Mouse (Mus musculus): ENCODE results near the gene Rad51b. TPM values are rescaled to one million over a fixed set of nuclear protein-coding genes. Genes with fewer than 3 reads are reported as not detected.
A peak's percentile ranks its signal among the peaks of the same experiment; 100 is the strongest.

The Rad51b gene
- polyA plus RNA-seq, 1 experiment from 2014 or later = 6.5 TPM

DNA sequence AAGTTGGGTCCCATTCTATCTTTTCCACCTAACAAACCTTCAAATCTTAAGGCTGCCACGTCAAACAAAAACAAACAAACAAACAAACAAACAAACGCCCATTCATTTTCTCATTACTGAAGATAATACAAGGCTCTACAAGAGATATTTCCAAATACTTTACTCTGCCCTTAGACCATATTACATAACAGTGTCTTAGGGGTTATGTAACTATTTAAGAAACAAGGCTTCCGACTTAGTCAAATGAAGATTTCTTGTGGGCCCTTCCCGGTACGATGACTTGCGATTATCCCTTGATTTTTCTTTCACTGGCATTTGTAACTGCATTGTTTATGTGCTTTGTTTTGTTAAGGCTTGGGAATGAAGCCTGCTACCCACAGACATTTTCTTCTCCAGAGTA lies 379.2 kb downstream of the Rad51b start:
- Histone ChIP-seq H3K27ac (ENCODE audit: low read depth, low read length) (no peak overlapping the region), H3K4me3 (ENCODE audit: low read depth, low read length) (no peak overlapping the region), H3K9me3 (ENCODE audit: control insufficient read depth, low read length) (no peaks in the 10 kb centered on the region), H3K4me1 (replicated peaks; ENCODE audit: control insufficient read depth, insufficient read depth, low read length) (peaks cover 3% of the 10 kb centered on the region; the same call in 1 of the 2 replicates), H3K9ac (ENCODE audit: low read depth, low read length) (no peak overlapping the region), H3K4me2 (replicated peaks; ENCODE audit: low read depth, low read length) (no peak overlapping the region), H3K27me3 (ENCODE audit: control insufficient read depth, insufficient read depth, low read length) (no peaks in the 10 kb centered on the region), H3K36me3 (ENCODE audit: control insufficient read depth, insufficient read depth, low read length) (no peaks in the 10 kb centered on the region)
- 90% methylated on average over 6 of the region's 6 CpGs for WGBS
- no peak for DNase-seq (ENCODE audit: low spot score)
- ATAC-seq (ENCODE audit: low FRiP score) = no peak

DNA sequence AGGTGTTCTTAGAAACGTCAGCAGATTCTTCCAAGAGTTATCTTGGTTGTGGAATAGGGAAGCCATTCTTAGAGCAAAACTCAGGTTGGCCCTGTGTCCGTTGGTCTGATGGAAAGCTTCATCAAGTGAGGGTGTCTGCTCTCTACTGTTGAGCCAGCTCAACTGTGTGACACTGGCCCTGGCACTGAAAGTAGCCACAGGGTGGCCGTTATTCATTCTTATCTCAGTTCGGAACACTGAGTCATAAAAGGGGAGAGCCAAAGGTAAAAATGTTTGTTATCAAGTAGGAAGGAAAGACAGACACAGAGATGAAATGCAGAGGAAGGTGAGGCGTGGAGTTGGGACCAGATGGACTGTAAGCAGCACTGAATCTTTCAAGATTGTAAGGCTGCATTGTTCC lies 379.8 kb downstream of the Rad51b start:
- no peak for ATAC-seq (ENCODE audit: low FRiP score)

DNA sequence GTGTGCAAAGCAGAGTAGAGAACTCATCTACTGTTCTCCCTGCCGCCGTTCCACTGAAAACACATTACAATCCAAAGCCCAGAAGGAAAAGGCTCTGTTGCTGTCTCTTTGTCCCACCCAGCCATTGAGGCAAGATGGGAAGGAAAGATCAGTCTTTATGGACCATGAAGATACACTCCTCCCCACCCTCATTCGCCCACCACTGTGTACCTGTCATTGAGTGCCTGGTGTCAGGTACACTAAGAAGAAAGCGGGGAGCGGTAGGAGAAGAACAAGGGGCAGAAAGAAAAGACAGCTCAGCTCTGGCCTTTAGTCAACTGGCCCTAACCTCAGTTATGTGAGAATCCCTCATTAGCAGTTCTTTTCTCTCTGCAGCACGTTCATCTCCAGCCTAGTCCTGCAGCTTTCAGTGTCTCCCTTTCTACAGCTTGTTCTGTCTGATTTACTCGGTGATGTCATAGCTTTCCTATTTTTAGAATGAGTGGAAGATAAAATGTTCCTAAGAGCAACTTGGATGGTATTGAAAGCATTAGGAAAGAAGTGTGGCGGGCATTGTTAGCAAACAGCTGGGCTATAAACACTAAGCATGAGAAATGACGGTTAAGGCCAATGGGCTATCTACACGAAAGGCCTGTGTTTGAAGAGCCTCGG lies 382.3 kb downstream of the Rad51b start:
- ATAC-seq (ENCODE audit: low FRiP score) = no peak
- H3K9ac ChIP-seq (ENCODE audit: low read depth, low read length) = no peak overlapping the region
- peaks cover 3% of the 10 kb centered on the region; the same call in 1 of the 2 replicates for H3K4me1 ChIP-seq (replicated peaks; ENCODE audit: control insufficient read depth, insufficient read depth, low read length)
- WGBS = 79% methylated on average over 11 of the region's 11 CpGs
- H3K27ac ChIP-seq (ENCODE audit: low read depth, low read length) = no peak overlapping the region
- H3K36me3 ChIP-seq (ENCODE audit: control insufficient read depth, insufficient read depth, low read length) = no peaks in the 10 kb centered on the region
- H3K4me2 ChIP-seq (replicated peaks; ENCODE audit: low read depth, low read length) = no peak overlapping the region
- no peaks in the 10 kb centered on the region for H3K27me3 ChIP-seq (ENCODE audit: control insufficient read depth, insufficient read depth, low read length)
- DNase-seq (ENCODE audit: low spot score) = no peak
- H3K9me3 ChIP-seq (ENCODE audit: control insufficient read depth, low read length) = no peaks in the 10 kb centered on the region
- H3K4me3 ChIP-seq (ENCODE audit: low read depth, low read length) = no peak overlapping the region

More for the DNA sequence above, 379.8 kb downstream of the Rad51b start:
- Histone ChIP-seq H3K36me3 (ENCODE audit: control insufficient read depth, insufficient read depth, low read length) (no peaks in the 10 kb centered on the region), H3K9me3 (ENCODE audit: control insufficient read depth, low read length) (no peaks in the 10 kb centered on the region), H3K9ac (ENCODE audit: low read depth, low read length) (no peak overlapping the region), H3K27ac (ENCODE audit: low read depth, low read length) (no peak overlapping the region), H3K4me2 (replicated peaks; ENCODE audit: low read depth, low read length) (no peak overlapping the region), H3K27me3 (ENCODE audit: control insufficient read depth, insufficient read depth, low read length) (no peaks in the 10 kb centered on the region), H3K4me3 (ENCODE audit: low read depth, low read length) (no peak overlapping the region), H3K4me1 (replicated peaks; ENCODE audit: control insufficient read depth, insufficient read depth, low read length) (peaks cover 3% of the 10 kb centered on the region; the same call in 1 of the 2 replicates)
- WGBS = 86% methylated on average over 5 of the region's 5 CpGs
- DNase-seq (ENCODE audit: low spot score) = no peak

DNA sequence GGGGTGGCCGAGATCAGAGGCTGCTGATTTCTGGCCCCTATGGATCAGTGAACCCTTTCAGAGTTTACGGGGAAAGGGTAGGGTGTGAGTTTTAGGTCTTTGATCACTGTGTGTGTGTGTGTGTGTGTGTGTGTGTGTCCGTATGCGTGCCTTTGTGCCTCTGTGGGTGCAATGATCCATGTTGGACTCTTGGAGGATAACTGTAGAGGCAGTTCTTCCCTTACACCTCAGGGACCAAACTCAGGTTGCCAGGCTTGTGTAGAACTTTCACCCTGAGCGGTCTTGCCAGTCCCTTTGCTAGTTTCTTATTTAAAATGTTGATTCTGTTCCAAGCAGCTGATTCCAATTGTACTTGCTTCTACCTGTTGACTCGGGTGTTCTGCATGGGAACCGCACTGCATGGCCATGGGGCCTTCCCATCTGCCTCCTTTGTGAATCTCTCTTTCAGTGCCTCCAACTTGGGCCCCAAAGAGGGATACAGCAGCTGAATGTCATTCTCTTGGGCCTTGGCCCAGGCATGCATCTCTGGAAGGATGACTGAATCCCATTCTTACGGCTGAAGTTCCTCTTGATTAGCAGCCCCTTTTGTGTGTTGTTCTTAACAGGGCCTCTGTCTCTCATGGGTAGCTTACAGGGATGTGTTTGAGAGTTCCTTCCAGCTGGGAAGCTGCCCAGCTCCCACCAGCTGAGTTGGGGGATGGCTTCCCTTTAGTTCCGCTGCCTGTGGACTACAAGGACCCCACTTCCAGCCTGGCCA lies 383.0 kb downstream of the Rad51b start:
- no peak overlapping the region for H3K4me3 ChIP-seq (ENCODE audit: low read depth, low read length)
- no peaks in the 10 kb centered on the region for H3K27me3 ChIP-seq (ENCODE audit: control insufficient read depth, insufficient read depth, low read length)
- DNase-seq (ENCODE audit: low spot score) = no peak
- H3K27ac ChIP-seq (ENCODE audit: low read depth, low read length) = no peak overlapping the region
- no peaks in the 10 kb centered on the region for H3K9me3 ChIP-seq (ENCODE audit: control insufficient read depth, low read length)
- no peaks in the 10 kb centered on the region for H3K36me3 ChIP-seq (ENCODE audit: control insufficient read depth, insufficient read depth, low read length)
- WGBS = 67% methylated on average over 9 of the region's 9 CpGs
- peaks cover 3% of the 10 kb centered on the region; the same call in 1 of the 2 replicates for H3K4me1 ChIP-seq (replicated peaks; ENCODE audit: control insufficient read depth, insufficient read depth, low read length)
- no peak overlapping the region for H3K9ac ChIP-seq (ENCODE audit: low read depth, low read length)
- no peak for ATAC-seq (ENCODE audit: low FRiP score)
- H3K4me2 ChIP-seq (replicated peaks; ENCODE audit: low read depth, low read length) = no peak overlapping the region

DNA sequence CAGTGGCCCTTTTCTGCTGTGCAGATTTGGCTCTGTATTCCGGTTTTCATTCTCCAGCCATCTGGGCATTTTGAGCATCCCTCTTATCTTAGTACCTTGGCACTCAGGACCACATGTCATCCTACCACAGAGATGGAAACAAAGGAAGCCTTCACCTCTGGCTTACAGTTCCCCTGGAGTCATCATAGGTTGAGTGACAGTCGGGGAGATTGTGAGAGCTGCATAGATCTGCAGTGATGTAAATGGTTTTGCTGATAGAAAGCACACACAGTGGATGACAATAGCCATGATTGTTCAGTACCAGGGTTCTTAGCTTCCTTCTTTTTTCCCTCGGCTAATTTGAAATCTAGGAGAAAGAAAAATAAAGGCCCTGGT lies 383.6 kb downstream of the Rad51b start:
- WGBS = 57% methylated on average over 3 of the region's 3 CpGs
- Histone ChIP-seq H3K36me3 (ENCODE audit: control insufficient read depth, insufficient read depth, low read length) (no peaks in the 10 kb centered on the region), H3K4me2 (replicated peaks; ENCODE audit: low read depth, low read length) (no peak overlapping the region), H3K4me1 (replicated peaks; ENCODE audit: control insufficient read depth, insufficient read depth, low read length) (peaks cover 3% of the 10 kb centered on the region; the same call in 1 of the 2 replicates), H3K27ac (ENCODE audit: low read depth, low read length) (peak overlapping the region; percentile 10; the same call in 1 of the 2 replicates), H3K27me3 (ENCODE audit: control insufficient read depth, insufficient read depth, low read length) (no peaks in the 10 kb centered on the region), H3K4me3 (ENCODE audit: low read depth, low read length) (no peak overlapping the region), H3K9ac (ENCODE audit: low read depth, low read length) (no peak overlapping the region), H3K9me3 (ENCODE audit: control insufficient read depth, low read length) (no peaks in the 10 kb centered on the region)
- DNase-seq (ENCODE audit: low spot score) (no peak), ATAC-seq (ENCODE audit: low FRiP score) (no peak)

DNA sequence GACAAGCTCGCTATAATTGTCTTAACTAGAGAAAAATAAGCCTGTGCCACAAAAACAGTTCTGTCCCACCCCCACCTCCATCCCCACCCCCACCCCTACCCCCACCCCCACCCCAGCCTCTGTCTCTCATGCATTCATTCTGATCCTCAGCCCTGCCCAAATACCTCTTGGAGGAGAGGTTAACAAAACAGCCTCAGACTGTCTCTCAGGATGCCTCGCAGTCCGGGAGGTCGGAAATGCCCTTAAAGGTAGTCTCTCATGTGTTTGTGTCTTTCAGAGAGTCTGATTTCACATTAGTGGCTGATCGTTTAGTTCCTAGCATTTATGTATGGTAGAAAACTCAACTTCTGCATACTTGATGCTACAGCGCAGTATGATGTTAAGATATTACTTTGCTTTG lies 384.5 kb downstream of the Rad51b start:
- Histone ChIP-seq H3K27me3 (ENCODE audit: control insufficient read depth, insufficient read depth, low read length) (no peaks in the 10 kb centered on the region), H3K36me3 (ENCODE audit: control insufficient read depth, insufficient read depth, low read length) (no peaks in the 10 kb centered on the region), H3K9me3 (ENCODE audit: control insufficient read depth, low read length) (no peaks in the 10 kb centered on the region), H3K4me3 (ENCODE audit: low read depth, low read length) (no peak overlapping the region), H3K4me2 (replicated peaks; ENCODE audit: low read depth, low read length) (no peak overlapping the region), H3K9ac (ENCODE audit: low read depth, low read length) (no peak overlapping the region), H3K27ac (ENCODE audit: low read depth, low read length) (no peak overlapping the region), H3K4me1 (replicated peaks; ENCODE audit: control insufficient read depth, insufficient read depth, low read length) (peaks cover 3% of the 10 kb centered on the region; the same call in 1 of the 2 replicates)
- WGBS = 68% methylated on average over 6 of the region's 6 CpGs
- DNase-seq (ENCODE audit: low spot score) = no peak
- no peak for ATAC-seq (ENCODE audit: low FRiP score)

DNA sequence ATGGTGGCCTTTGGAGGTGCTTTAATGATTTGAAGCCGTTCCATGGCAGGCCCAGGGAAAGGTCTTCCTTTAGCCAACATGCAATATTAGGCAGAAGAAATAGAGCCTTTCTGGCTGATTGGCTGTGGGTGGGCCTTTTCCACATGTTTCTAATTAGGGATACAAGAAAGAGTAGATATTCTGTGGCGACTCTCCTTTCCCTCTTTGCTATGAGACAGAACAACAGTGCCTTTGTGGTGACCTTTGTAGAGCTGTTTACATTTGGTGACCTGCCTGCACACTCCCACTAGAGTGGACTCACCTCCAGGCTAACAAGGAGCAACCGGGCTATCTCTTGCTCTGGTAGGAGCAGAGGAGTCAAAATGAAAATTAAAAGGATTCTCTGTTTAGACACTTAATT lies 386.3 kb downstream of the Rad51b start:
- no peaks in the 10 kb centered on the region for H3K9me3 ChIP-seq (ENCODE audit: control insufficient read depth, low read length)
- H3K9ac ChIP-seq (ENCODE audit: low read depth, low read length) = no peak overlapping the region
- 45% methylated on average over 3 of the region's 3 CpGs for WGBS
- H3K27me3 ChIP-seq (ENCODE audit: control insufficient read depth, insufficient read depth, low read length) = no peaks in the 10 kb centered on the region
- no peaks in the 10 kb centered on the region for H3K36me3 ChIP-seq (ENCODE audit: control insufficient read depth, insufficient read depth, low read length)
- H3K4me2 ChIP-seq (replicated peaks; ENCODE audit: low read depth, low read length) = no peak overlapping the region
- no peak overlapping the region for H3K27ac ChIP-seq (ENCODE audit: low read depth, low read length)
- ATAC-seq (ENCODE audit: low FRiP score) (no peak), DNase-seq (ENCODE audit: low spot score) (no peak)
- H3K4me1 ChIP-seq (replicated peaks; ENCODE audit: control insufficient read depth, insufficient read depth, low read length) = peaks cover 5% of the 10 kb centered on the region; the same call in 1 of the 2 replicates
- H3K4me3 ChIP-seq (ENCODE audit: low read depth, low read length) = no peak overlapping the region

DNA sequence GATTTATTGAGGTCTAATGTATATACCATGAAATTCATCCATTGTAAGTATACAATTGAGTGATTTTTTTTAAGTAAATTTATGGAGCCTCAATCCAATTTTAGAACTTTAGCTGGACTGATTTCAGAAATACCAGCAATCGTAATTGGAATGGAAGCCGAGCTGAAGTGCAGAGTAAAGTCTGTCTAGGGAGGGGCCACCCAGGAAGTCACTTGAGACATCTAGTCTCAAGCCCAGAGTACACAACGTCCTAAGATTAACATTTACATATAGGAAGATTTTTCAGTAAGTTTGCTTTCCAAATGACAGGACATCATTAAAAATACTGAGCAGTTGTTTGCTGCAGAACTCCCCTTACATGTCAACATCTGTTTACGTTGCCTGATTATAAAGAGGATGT lies 386.7 kb downstream of the Rad51b start:
- ATAC-seq (ENCODE audit: low FRiP score) (no peak), DNase-seq (ENCODE audit: low spot score) (no peak)
- no peaks in the 10 kb centered on the region for H3K36me3 ChIP-seq (ENCODE audit: control insufficient read depth, insufficient read depth, low read length)
- no peak overlapping the region for H3K27ac ChIP-seq (ENCODE audit: low read depth, low read length)
- no peak overlapping the region for H3K4me2 ChIP-seq (replicated peaks; ENCODE audit: low read depth, low read length)
- H3K4me1 ChIP-seq (replicated peaks; ENCODE audit: control insufficient read depth, insufficient read depth, low read length) = peaks cover 5% of the 10 kb centered on the region; the same call in 1 of the 2 replicates
- no peak overlapping the region for H3K9ac ChIP-seq (ENCODE audit: low read depth, low read length)
- no peak overlapping the region for H3K4me3 ChIP-seq (ENCODE audit: low read depth, low read length)
- no peaks in the 10 kb centered on the region for H3K27me3 ChIP-seq (ENCODE audit: control insufficient read depth, insufficient read depth, low read length)
- no peaks in the 10 kb centered on the region for H3K9me3 ChIP-seq (ENCODE audit: control insufficient read depth, low read length)
- WGBS = 68% methylated on average over 4 of the region's 4 CpGs

DNA sequence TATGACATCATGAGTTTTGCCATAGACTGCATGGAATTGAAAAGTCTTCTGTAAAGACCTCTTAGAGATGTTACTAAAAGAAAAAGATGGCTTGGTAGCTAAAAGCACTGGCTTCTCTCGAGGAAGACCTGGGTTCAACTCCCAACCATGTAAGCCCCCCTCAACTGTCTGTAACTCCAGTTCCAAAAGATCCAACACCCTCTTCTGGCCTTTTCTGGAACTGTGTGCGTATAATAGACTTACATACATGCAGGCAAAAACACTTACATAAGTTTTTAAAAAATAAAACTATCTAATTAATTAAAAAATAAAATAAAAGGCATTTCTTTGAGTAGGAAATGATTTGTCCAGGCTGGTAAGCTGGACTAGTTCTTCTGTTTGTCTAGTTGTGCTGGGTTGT lies 387.3 kb downstream of the Rad51b start:
- no peak overlapping the region for H3K9ac ChIP-seq (ENCODE audit: low read depth, low read length)
- H3K27ac ChIP-seq (ENCODE audit: low read depth, low read length) = no peak overlapping the region
- no peaks in the 10 kb centered on the region for H3K36me3 ChIP-seq (ENCODE audit: control insufficient read depth, insufficient read depth, low read length)
- H3K4me2 ChIP-seq (replicated peaks; ENCODE audit: low read depth, low read length) = no peak overlapping the region
- H3K4me3 ChIP-seq (ENCODE audit: low read depth, low read length) = no peak overlapping the region
- DNase-seq (ENCODE audit: low spot score) = no peak
- H3K27me3 ChIP-seq (ENCODE audit: control insufficient read depth, insufficient read depth, low read length) = no peaks in the 10 kb centered on the region
- no peaks in the 10 kb centered on the region for H3K9me3 ChIP-seq (ENCODE audit: control insufficient read depth, low read length)
- H3K4me1 ChIP-seq (replicated peaks; ENCODE audit: control insufficient read depth, insufficient read depth, low read length) = peaks cover 5% of the 10 kb centered on the region; the same call in 1 of the 2 replicates
- WGBS = 93% methylated on average over 2 of the region's 2 CpGs
- ATAC-seq (ENCODE audit: low FRiP score) = no peak

All from hindbrain, embryonic 11.5 days (tissue).